10 mouse cellular contexts compared by ENCODE assay signal in genomic region chr2:68978660-68979604, GRCm38 (mm10).
DNase-seq lines count a peak whose midpoint lies in the region; ATAC-seq and TF ChIP-seq lines count a peak whose summit lies in the region.
"Had no signal": no experiment of that assay in that cellular context is flagged by ENCODE, and none has a peak within 500 bp of the region (broad histone marks: within the 10 kb centered on the region; RNA-seq: fewer than 3 reads in every experiment).

No protein-coding gene starts in this region.

- peaks cover 25% of the 10 kb centered on the region for H3K27me3 ChIP-seq in hindbrain, embryonic 10.5 days (ENCODE audit: insufficient read depth, poor library complexity, severe bottlenecking)
- no peaks in the 10 kb centered on the region for H3K27me3 ChIP-seq in hindbrain, embryonic 12.5 days
- no peaks in the 10 kb centered on the region for H3K27me3 ChIP-seq in stomach, postnatal 0 days (ENCODE audit: control insufficient read depth, insufficient read depth, low read length)

- H3K9me3 ChIP-seq in hindbrain, embryonic 10.5 days, result no peaks in the 10 kb centered on the region
- H3K9me3 ChIP-seq in hindbrain, embryonic 12.5 days (replicated peaks), result no peaks in the 10 kb centered on the region
- H3K9me3 ChIP-seq in stomach, postnatal 0 days (ENCODE audit: control insufficient read depth, low read length), result no peaks in the 10 kb centered on the region

- peaks cover 40% of the 10 kb centered on the region for H3K4me1 ChIP-seq in hindbrain, embryonic 10.5 days (replicated peaks)
- peaks cover 17% of the 10 kb centered on the region for H3K4me1 ChIP-seq in hindbrain, embryonic 12.5 days
- peaks cover 5% of the 10 kb centered on the region; the same call in 1 of the 2 replicates for H3K4me1 ChIP-seq in stomach, postnatal 0 days (replicated peaks; ENCODE audit: control insufficient read depth, insufficient read depth)

- H3K9ac ChIP-seq in hindbrain, embryonic 12.5 days, result no peak overlapping the region
- no peak overlapping the region for H3K9ac ChIP-seq in stomach, postnatal 0 days (ENCODE audit: low read length)
- H3K9ac ChIP-seq: hindbrain, embryonic 14.5 days had no signal

- TF ChIP-seq CTCF in stomach, postnatal 0 days (IDR thresholded peaks at IDR 0.05; ENCODE audit: low read depth), result no peak

- no peak overlapping the region for H3K4me3 ChIP-seq in hindbrain, embryonic 10.5 days
- H3K4me3 ChIP-seq in hindbrain, embryonic 12.5 days, result no peak overlapping the region
- H3K4me3 ChIP-seq in stomach, postnatal 0 days (ENCODE audit: low read depth, low read length), result no peak overlapping the region

- DNase-seq in hindbrain, embryonic 10.5 days (ENCODE audit: low spot score), result no peak
- DNase-seq in thymus, postnatal 4 days, result peak; percentile 37
- no peak for DNase-seq in thymus, postnatal 36 days
- peak; percentile 14 to 28 for DNase-seq in lung, postnatal 4 days
- no peak for DNase-seq in stomach, postnatal 0 days (ENCODE audit: low spot score)
- no peak for DNase-seq in adrenal gland, adult (ENCODE audit: inconsistent age in 2 of 2, low spot score in 1 of 2)
- DNase-seq in T-cell, adult 2 months (ENCODE audit: low spot score), result no peak
- DNase-seq: gastrocnemius, postnatal 10 days had no signal

- 75% methylated on average over 12 of the region's 12 CpGs for WGBS in hindbrain, embryonic 10.5 days
- 63% methylated on average over 12 of the region's 12 CpGs for WGBS in hindbrain, embryonic 12.5 days
- 54% methylated on average over 12 of the region's 12 CpGs for WGBS in stomach, postnatal 0 days

- H3K36me3 ChIP-seq in hindbrain, embryonic 10.5 days, result no peaks in the 10 kb centered on the region
- no peaks in the 10 kb centered on the region for H3K36me3 ChIP-seq in hindbrain, embryonic 12.5 days
- H3K36me3 ChIP-seq in stomach, postnatal 0 days (ENCODE audit: control insufficient read depth, insufficient read depth, low read length), result no peaks in the 10 kb centered on the region

- peak overlapping the region; percentile 45; the same call in 1 of the 2 replicates for H3K27ac ChIP-seq in hindbrain, embryonic 10.5 days
- H3K27ac ChIP-seq in hindbrain, embryonic 12.5 days, result no peak overlapping the region
- H3K27ac ChIP-seq in stomach, postnatal 0 days (replicated peaks), result peak overlapping the region; percentile 77
- H3K27ac ChIP-seq: hindbrain, embryonic 14.5 days had no signal

- no peak for TF ChIP-seq EP300 in stomach, postnatal 0 days (optimal IDR thresholded peaks at IDR 0.05)

- no peak for ATAC-seq in hindbrain, embryonic 12.5 days (ENCODE audit: low FRiP score)
- peak; percentile 66; the same call in 1 of the 2 replicates for ATAC-seq in stomach, postnatal 0 days (ENCODE audit: low FRiP score, low TSS enrichment)

- H3K4me2 ChIP-seq in hindbrain, embryonic 12.5 days (replicated peaks), result no peak overlapping the region
- 0 out of 2 replicates have a peak overlapping the region, but pooled peaks have one; percentile 3 for H3K4me2 ChIP-seq in stomach, postnatal 0 days (replicated peaks; ENCODE audit: low read depth)
- H3K4me2 ChIP-seq: hindbrain, embryonic 14.5 days had no signal

Comparison
In these comparisons a context has a peak if more than half of its experiments do, and no peak if none do; other contexts are left out.
1. DNase-seq: peak in thymus, postnatal 4 days (single experiment) and lung, postnatal 4 days (2 of 2); none in hindbrain, embryonic 10.5 days (single experiment), thymus, postnatal 36 days (0 of 2), stomach, postnatal 0 days (single experiment), adrenal gland, adult (0 of 2) and T-cell, adult 2 months (single experiment).